Mouse (Mus musculus) heart, adult 2 months (tissue): ENCODE data around the gene Arrdc2. TPM values are rescaled to one million over a fixed set of nuclear protein-coding genes. Genes with fewer than 3 reads are reported as not detected.

Experiments
- DNase-seq, 2 experiments: peaks; one replicate each; pipeline ENCODE4 v3.0.0; 2021
- H3K27ac ChIP-seq: fragments of 200-600 bp; 2 replicates; pipeline ENCODE4 v1.8.1; 2022
- H3K27me3 ChIP-seq: fragments of 200-500 bp; 2 replicates; pipeline ENCODE4 v1.6.1; 2012; ENCODE audit warnings: mild to moderate bottlenecking, low read length, inconsistent platforms, mixed read lengths; ENCODE audit not compliant: control insufficient read depth, insufficient read depth
- H3K36me3 ChIP-seq: fragments of 200-500 bp; 2 replicates; pipeline ENCODE4 v1.6.1; 2012; ENCODE audit warnings: low read length, inconsistent platforms; ENCODE audit not compliant: control insufficient read depth, insufficient read depth
- H3K4me1 ChIP-seq: fragments of 200-500 bp; 2 replicates; pipeline ENCODE4 v1.6.1; 2011; ENCODE audit warnings: low read length; ENCODE audit not compliant: control insufficient read depth, insufficient read depth
- H3K4me3 ChIP-seq: fragments of 200-600 bp; 2 replicates; pipeline ENCODE4 v1.8.1; 2022
- H3K79me2 ChIP-seq: fragments of 200-500 bp; replicated peaks from 2 replicates; pipeline ENCODE4 v1.6.1; 2012; ENCODE audit warnings: mild to moderate bottlenecking, inconsistent platforms, low read length, moderate library complexity, mixed read lengths; ENCODE audit not compliant: control insufficient read depth, insufficient read depth
- H3K9ac ChIP-seq: fragments of 200-500 bp; 2 replicates; pipeline ENCODE4 v1.6.1; 2012; ENCODE audit warnings: low read depth, mild to moderate bottlenecking, control low read depth, inconsistent platforms, low read length, mixed read lengths
- CTCF ChIP-seq: fragments of 200-600 bp; IDR thresholded peaks from 2 replicates; pipeline ENCODE4 v1.8.1; 2022; ENCODE audit warnings: antibody characterized with exemption, mild to moderate bottlenecking, moderate library complexity
- EP300 ChIP-seq: fragments of 200-500 bp; IDR thresholded peaks from 2 replicates; pipeline ENCODE4 v1.6.1; 2011; ENCODE audit warnings: low read depth, low read length, control low read depth; ENCODE audit not compliant: insufficient read depth
- POLR2A ChIP-seq: fragments of 200-500 bp; IDR thresholded peaks from 2 replicates; pipeline ENCODE4 v1.6.1; 2011; ENCODE audit warnings: mild to moderate bottlenecking, low read depth, low read length, control low read depth; ENCODE audit not compliant: insufficient read depth
- WGBS: fragments of 180-500 bp; shearing (Covaris S2); methylation state at CpG from one replicate; pipeline ENCODE4 v1.1.7; 2018; 5-methylcytosine and 5-hydroxymethylcytosine counted together
- intact Hi-C: fragments of 180-260 bp; cut with DNase I; formaldehyde crosslinking; loops from one replicate; pipeline ENCODE4 v1.15.1; 2025
- polyA plus RNA-seq: library from polyadenylated mRNA; depleted of rRNA; stranded (reverse); fragments of >200 nt; gene quantifications from 2 replicates; pipeline ENCODE4 v1.2.3, GENCODE M21; 2012
- total RNA-seq, 2 experiments: library from RNA; stranded (reverse); gene quantifications; 2 replicates each; pipeline ENCODE4 v1.2.3; 2021

The Arrdc2 gene
- total and polyA plus RNA-seq, 3 experiments = 8.9 to 36.2 (median 18.6) TPM

GRCm38 (mm10) chr8:70850947-70851346 lies 11.4 kb upstream of the Arrdc2 start:
- WGBS = 83% methylated on average over 4 of the region's 4 CpGs
- Histone ChIP-seq H3K9ac (no peak overlapping the region), H3K27me3 (no peaks in the 10 kb centered on the region), H3K4me1 (no peaks in the 10 kb centered on the region), H3K27ac (no peak overlapping the region), H3K79me2 (no peaks in the 10 kb centered on the region), H3K4me3 (no peak overlapping the region), H3K36me3 (no peaks in the 10 kb centered on the region)
- intact Hi-C loops = no loop called here
- no peak for TF ChIP-seq POLR2A
- no peak for TF ChIP-seq EP300
- TF ChIP-seq CTCF = no peak
- DNase-seq = no peak

- TF ChIP-seq EP300 = no peak
- no peak for TF ChIP-seq CTCF
- TF ChIP-seq POLR2A = no peak
- Histone ChIP-seq H3K9ac (no peak overlapping the region), H3K27me3 (no peaks in the 10 kb centered on the region), H3K36me3 (no peaks in the 10 kb centered on the region), H3K27ac (no peak overlapping the region), H3K4me1 (no peaks in the 10 kb centered on the region), H3K79me2 (no peaks in the 10 kb centered on the region), H3K4me3 (no peak overlapping the region)
- 56% methylated on average over 7 of the region's 7 CpGs for WGBS
- intact Hi-C loops = no loop called here
- no peak for DNase-seq
Observed at GRCm38 (mm10) chr8:70850132-70850845, 10.8 kb upstream of the Arrdc2 start.

- Histone ChIP-seq H3K27me3 (no peaks in the 10 kb centered on the region), H3K9ac (no peak overlapping the region), H3K79me2 (no peaks in the 10 kb centered on the region), H3K4me1 (no peaks in the 10 kb centered on the region), H3K36me3 (no peaks in the 10 kb centered on the region), H3K27ac (no peak overlapping the region), H3K4me3 (no peak overlapping the region)
- peak in 1 of 2 experiments; percentile 69 for DNase-seq
- TF ChIP-seq EP300 = no peak
- no peak for TF ChIP-seq POLR2A
- no peak for TF ChIP-seq CTCF
- intact Hi-C loops = no loop called here
- WGBS = 56% methylated on average over 3 of the region's 3 CpGs
Observed at GRCm38 (mm10) chr8:70849333-70849990, 9.9 kb upstream of the Arrdc2 start.

- TF ChIP-seq CTCF = peak; percentile 39
- TF ChIP-seq EP300 = no peak
- Histone ChIP-seq H3K4me3 (no peak overlapping the region), H3K4me1 (no peaks in the 10 kb centered on the region), H3K27me3 (no peaks in the 10 kb centered on the region), H3K27ac (no peak overlapping the region), H3K9ac (no peak overlapping the region), H3K36me3 (no peaks in the 10 kb centered on the region), H3K79me2 (no peaks in the 10 kb centered on the region)
- DNase-seq = no peak
- WGBS = 49% methylated on average over 15 of the region's 15 CpGs
- intact Hi-C loops = no loop called here
Observed at GRCm38 (mm10) chr8:70846371-70847154, 7.0 kb upstream of the Arrdc2 start.

GRCm38 (mm10) chr8:70845108-70845507 lies 5.6 kb upstream of the Arrdc2 start:
- H3K4me1 ChIP-seq = peaks cover 1% of the 10 kb centered on the region; the same call in 1 of the 2 replicates
- TF ChIP-seq CTCF = no peak
- TF ChIP-seq POLR2A = no peak
- TF ChIP-seq EP300 = no peak
- WGBS = 60% methylated on average over 5 of the region's 5 CpGs
- H3K79me2 ChIP-seq = no peaks in the 10 kb centered on the region
- no peaks in the 10 kb centered on the region for H3K36me3 ChIP-seq
- H3K27me3 ChIP-seq = no peaks in the 10 kb centered on the region
- intact Hi-C loops = no loop called here
- no peak overlapping the region for H3K9ac ChIP-seq
- DNase-seq = no peak
- no peak overlapping the region for H3K27ac ChIP-seq
- no peak overlapping the region for H3K4me3 ChIP-seq
